Mouse (Mus musculus): ENCODE results near the gene Tmbim6. TPM values are rescaled to one million over a fixed set of nuclear protein-coding genes. Genes with fewer than 3 reads are reported as not detected.
A peak's percentile ranks its signal among the peaks of the same experiment; 100 is the strongest.

The Tmbim6 gene
- polyA plus RNA-seq (2014; fragmentation: Nextera tagmentation; extraction: Ambion mirVana) = 368 and 370 TPM in 2 replicates

GRCm38 (mm10) chr15:99392486-99393385 is at the start of gene Tmbim6:
Gene Tmbim6, plus strand, starts transcription at chr15:99392882.
- Histone ChIP-seq H3K36me3 (ENCODE audit: control insufficient read depth, insufficient read depth, low read length) (no peaks in the 10 kb centered on the region), H3K4me3 (ENCODE audit: low read depth, low read length) (peak within 1 kb of the TSS; percentile 87), H3K27ac (ENCODE audit: low read depth) (peak within 1 kb of the TSS; percentile 91), H3K9ac (ENCODE audit: low read length) (peak within 1 kb of the TSS; percentile 90), H3K27me3 (replicated peaks; ENCODE audit: control insufficient read depth, insufficient read depth, low read length) (no peaks in the 10 kb centered on the region), H3K9me3 (ENCODE audit: control insufficient read depth, low read length) (no peaks in the 10 kb centered on the region), H3K4me2 (ENCODE audit: low read length) (peak within 1 kb of the TSS; percentile 95), H3K4me1 (replicated peaks; ENCODE audit: control insufficient read depth, insufficient read depth, low read length) (peaks cover 18% of the 10 kb centered on the region)
- WGBS = under 1% methylated on average over 51 of the region's 51 CpGs
- ATAC-seq (replicated peaks; ENCODE audit: low FRiP score, low TSS enrichment, low read depth) (peak; percentile 100), DNase-seq (ENCODE audit: low spot score) (peak; percentile 99)

- Histone ChIP-seq H3K9me3 (ENCODE audit: control insufficient read depth, low read length) (no peaks in the 10 kb centered on the region), H3K27me3 (replicated peaks; ENCODE audit: control insufficient read depth, insufficient read depth, low read length) (no peaks in the 10 kb centered on the region), H3K9ac (ENCODE audit: low read length) (0 out of 2 replicates have a peak overlapping the region, but pooled peaks have one; percentile 4), H3K4me1 (replicated peaks; ENCODE audit: control insufficient read depth, insufficient read depth, low read length) (peaks cover 53% of the 10 kb centered on the region), H3K36me3 (ENCODE audit: control insufficient read depth, insufficient read depth, low read length) (no peaks in the 10 kb centered on the region), H3K4me3 (ENCODE audit: low read depth, low read length) (no peak overlapping the region), H3K4me2 (ENCODE audit: low read length) (no peak overlapping the region), H3K27ac (ENCODE audit: low read depth) (peak overlapping the region; percentile 58)
- ATAC-seq (replicated peaks; ENCODE audit: low FRiP score, low TSS enrichment, low read depth) = no peak
- DNase-seq (ENCODE audit: low spot score) = no peak
- WGBS = 23% methylated on average over 5 of the region's 5 CpGs
Measured at GRCm38 (mm10) chr15:99343414-99344147, 49.1 kb upstream of the Tmbim6 start.

GRCm38 (mm10) chr15:99344148-99344870 is 48.4 kb upstream of the Tmbim6 start:
- H3K27ac ChIP-seq (ENCODE audit: low read depth) = peak overlapping the region; percentile 58; the same call in 1 of the 2 replicates
- ATAC-seq (replicated peaks; ENCODE audit: low FRiP score, low TSS enrichment, low read depth) = no peak
- peaks cover 50% of the 10 kb centered on the region for H3K4me1 ChIP-seq (replicated peaks; ENCODE audit: control insufficient read depth, insufficient read depth, low read length)
- no peak for DNase-seq (ENCODE audit: low spot score)
- H3K9ac ChIP-seq (ENCODE audit: low read length) = no peak overlapping the region
- no peaks in the 10 kb centered on the region for H3K36me3 ChIP-seq (ENCODE audit: control insufficient read depth, insufficient read depth, low read length)
- H3K9me3 ChIP-seq (ENCODE audit: control insufficient read depth, low read length) = no peaks in the 10 kb centered on the region
- no peak overlapping the region for H3K4me3 ChIP-seq (ENCODE audit: low read depth, low read length)
- no peak overlapping the region for H3K4me2 ChIP-seq (ENCODE audit: low read length)
- H3K27me3 ChIP-seq (replicated peaks; ENCODE audit: control insufficient read depth, insufficient read depth, low read length) = no peaks in the 10 kb centered on the region
- 50% methylated on average over 8 of the region's 8 CpGs for WGBS

GRCm38 (mm10) chr15:99344961-99345360 is 47.7 kb upstream of the Tmbim6 start:
- Histone ChIP-seq H3K4me1 (replicated peaks; ENCODE audit: control insufficient read depth, insufficient read depth, low read length) (peaks cover 44% of the 10 kb centered on the region), H3K27ac (ENCODE audit: low read depth) (0 out of 2 replicates have a peak overlapping the region, but pooled peaks have one; percentile 58)
- WGBS = 60% methylated on average over 4 of the region's 4 CpGs

GRCm38 (mm10) chr15:99351610-99352009 is 41.1 kb upstream of the Tmbim6 start:
- no peak overlapping the region for H3K9ac ChIP-seq (ENCODE audit: low read length)
- H3K27ac ChIP-seq (ENCODE audit: low read depth) = no peak overlapping the region
- 84% methylated on average over 6 of the region's 6 CpGs for WGBS
- no peak for DNase-seq (ENCODE audit: low spot score)
- 0 out of 2 replicates have a peak, but pooled peaks cover 5% of the 10 kb centered on the region for H3K4me1 ChIP-seq (replicated peaks; ENCODE audit: control insufficient read depth, insufficient read depth, low read length)
- no peak for ATAC-seq (replicated peaks; ENCODE audit: low FRiP score, low TSS enrichment, low read depth)
- no peak overlapping the region for H3K4me2 ChIP-seq (ENCODE audit: low read length)
- no peak overlapping the region for H3K4me3 ChIP-seq (ENCODE audit: low read depth, low read length)
- H3K9me3 ChIP-seq (ENCODE audit: control insufficient read depth, low read length) = no peaks in the 10 kb centered on the region
- H3K36me3 ChIP-seq (ENCODE audit: control insufficient read depth, insufficient read depth, low read length) = no peaks in the 10 kb centered on the region
- no peaks in the 10 kb centered on the region for H3K27me3 ChIP-seq (replicated peaks; ENCODE audit: control insufficient read depth, insufficient read depth, low read length)

More at GRCm38 (mm10) chr15:99344961-99345360, 47.7 kb upstream of the Tmbim6 start:
- Histone ChIP-seq H3K4me3 (ENCODE audit: low read depth, low read length) (no peak overlapping the region), H3K4me2 (ENCODE audit: low read length) (no peak overlapping the region), H3K27me3 (replicated peaks; ENCODE audit: control insufficient read depth, insufficient read depth, low read length) (no peaks in the 10 kb centered on the region), H3K9me3 (ENCODE audit: control insufficient read depth, low read length) (no peaks in the 10 kb centered on the region), H3K36me3 (ENCODE audit: control insufficient read depth, insufficient read depth, low read length) (no peaks in the 10 kb centered on the region), H3K9ac (ENCODE audit: low read length) (no peak overlapping the region)
- no peak for DNase-seq (ENCODE audit: low spot score)
- no peak for ATAC-seq (replicated peaks; ENCODE audit: low FRiP score, low TSS enrichment, low read depth)

- no peak for ATAC-seq (replicated peaks; ENCODE audit: low FRiP score, low TSS enrichment, low read depth)
- no peaks in the 10 kb centered on the region for H3K36me3 ChIP-seq (ENCODE audit: control insufficient read depth, insufficient read depth, low read length)
- H3K27me3 ChIP-seq (replicated peaks; ENCODE audit: control insufficient read depth, insufficient read depth, low read length) = no peaks in the 10 kb centered on the region
- H3K27ac ChIP-seq (ENCODE audit: low read depth) = no peak overlapping the region
- no peak overlapping the region for H3K4me3 ChIP-seq (ENCODE audit: low read depth, low read length)
- 0 out of 2 replicates have a peak, but pooled peaks cover 5% of the 10 kb centered on the region for H3K4me1 ChIP-seq (replicated peaks; ENCODE audit: control insufficient read depth, insufficient read depth, low read length)
- H3K9ac ChIP-seq (ENCODE audit: low read length) = no peak overlapping the region
- H3K4me2 ChIP-seq (ENCODE audit: low read length) = no peak overlapping the region
- no peaks in the 10 kb centered on the region for H3K9me3 ChIP-seq (ENCODE audit: control insufficient read depth, low read length)
- no peak for DNase-seq (ENCODE audit: low spot score)
- 51% methylated on average over 5 of the region's 5 CpGs for WGBS
Measured at GRCm38 (mm10) chr15:99352306-99352705, 40.4 kb upstream of the Tmbim6 start.

GRCm38 (mm10) chr15:99355660-99356059 is 37.0 kb upstream of the Tmbim6 start:
- H3K4me1 ChIP-seq (replicated peaks; ENCODE audit: control insufficient read depth, insufficient read depth, low read length) = 0 out of 2 replicates have a peak, but pooled peaks cover 5% of the 10 kb centered on the region
- ATAC-seq (replicated peaks; ENCODE audit: low FRiP score, low TSS enrichment, low read depth) (no peak), DNase-seq (ENCODE audit: low spot score) (no peak)
- H3K9me3 ChIP-seq (ENCODE audit: control insufficient read depth, low read length) = no peaks in the 10 kb centered on the region
- WGBS = 78% methylated on average over 6 of the region's 6 CpGs
- no peak overlapping the region for H3K27ac ChIP-seq (ENCODE audit: low read depth)
- no peak overlapping the region for H3K9ac ChIP-seq (ENCODE audit: low read length)
- H3K27me3 ChIP-seq (replicated peaks; ENCODE audit: control insufficient read depth, insufficient read depth, low read length) = no peaks in the 10 kb centered on the region
- H3K4me3 ChIP-seq (ENCODE audit: low read depth, low read length) = no peak overlapping the region
- no peaks in the 10 kb centered on the region for H3K36me3 ChIP-seq (ENCODE audit: control insufficient read depth, insufficient read depth, low read length)
- H3K4me2 ChIP-seq (ENCODE audit: low read length) = no peak overlapping the region

- H3K4me3 ChIP-seq (ENCODE audit: low read depth, low read length) = no peak overlapping the region
- no peak overlapping the region for H3K27ac ChIP-seq (ENCODE audit: low read depth)
- no peak overlapping the region for H3K4me2 ChIP-seq (ENCODE audit: low read length)
- no peak for DNase-seq (ENCODE audit: low spot score)
- ATAC-seq (replicated peaks; ENCODE audit: low FRiP score, low TSS enrichment, low read depth) = no peak
- no peaks in the 10 kb centered on the region for H3K9me3 ChIP-seq (ENCODE audit: control insufficient read depth, low read length)
- no peaks in the 10 kb centered on the region for H3K36me3 ChIP-seq (ENCODE audit: control insufficient read depth, insufficient read depth, low read length)
- H3K4me1 ChIP-seq (replicated peaks; ENCODE audit: control insufficient read depth, insufficient read depth, low read length) = 0 out of 2 replicates have a peak, but pooled peaks cover 5% of the 10 kb centered on the region
- 68% methylated on average over 6 of the region's 6 CpGs for WGBS
- H3K9ac ChIP-seq (ENCODE audit: low read length) = no peak overlapping the region
- no peaks in the 10 kb centered on the region for H3K27me3 ChIP-seq (replicated peaks; ENCODE audit: control insufficient read depth, insufficient read depth, low read length)
Measured at GRCm38 (mm10) chr15:99356462-99356861, 36.2 kb upstream of the Tmbim6 start.
